Mouse (Mus musculus) hindbrain, embryonic 11.5 days (tissue): Measurements from ENCODE around the gene Gtf2h5. TPM values are rescaled to one million over a fixed set of nuclear protein-coding genes. Genes with fewer than 3 reads are reported as not detected.

Source experiments
- ATAC-seq: fragments of 200-750 bp; cut with Nextera tagmentation; 2 replicates; pipeline ENCODE4 v1.8.0; 2017; ENCODE audit warnings: mild to moderate bottlenecking, moderate TSS enrichment, moderate library complexity; ENCODE audit not compliant: low FRiP score
- DNase-seq: peaks from one replicate; pipeline ENCODE4 v3.0.0-alpha.2; 2015; ENCODE audit warnings: low spot score
- H3K27ac ChIP-seq: fragments of 300-500 bp; sonication (generic); 2 replicates; pipeline ENCODE4 v1.5.1; 2014; ENCODE audit warnings: mild to moderate bottlenecking, low read depth, low read length
- H3K27me3 ChIP-seq: fragments of 300-500 bp; sonication (generic); 2 replicates; pipeline ENCODE4 v1.6.1; 2014; ENCODE audit warnings: mild to moderate bottlenecking, low read length, moderate library complexity, mixed read lengths; ENCODE audit not compliant: control insufficient read depth, insufficient read depth
- H3K36me3 ChIP-seq: fragments of 300-500 bp; sonication (generic); 2 replicates; pipeline ENCODE4 v1.6.1; 2014; ENCODE audit warnings: mild to moderate bottlenecking, low read length, moderate library complexity, mixed read lengths; ENCODE audit not compliant: control insufficient read depth, insufficient read depth
- H3K4me1 ChIP-seq: fragments of 300-500 bp; sonication (generic); replicated peaks from 2 replicates; pipeline ENCODE4 v1.6.1; 2014; ENCODE audit warnings: low read length, mixed read lengths; ENCODE audit not compliant: control insufficient read depth, insufficient read depth
- H3K4me2 ChIP-seq: fragments of 300-500 bp; sonication (generic); replicated peaks from 2 replicates; pipeline ENCODE4 v1.6.1; 2014; ENCODE audit warnings: mild to moderate bottlenecking, low read depth, low read length
- H3K4me3 ChIP-seq: fragments of 300-500 bp; sonication (generic); 2 replicates; pipeline ENCODE4 v1.5.1; 2014; ENCODE audit warnings: low read depth, low read length
- H3K9ac ChIP-seq: fragments of 300-500 bp; sonication (generic); 2 replicates; pipeline ENCODE4 v1.6.1; 2014; ENCODE audit warnings: low read depth, low read length
- H3K9me3 ChIP-seq: fragments of 300-500 bp; sonication (generic); 2 replicates; pipeline ENCODE4 v1.6.1; 2016; ENCODE audit warnings: low read length; ENCODE audit not compliant: control insufficient read depth
- WGBS: fragments of 180-500 bp; shearing (Covaris S2); extraction: QIAGEN DNeasy Blood & Tissue Kit; methylation state at CpG from one replicate; pipeline ENCODE4 v1.1.7; 2014; 5-methylcytosine and 5-hydroxymethylcytosine counted together
- polyA plus RNA-seq: library from polyadenylated mRNA; unstranded; fragments of >200 nt; fragmentation: Nextera tagmentation; extraction: Ambion mirVana; gene quantifications from 2 replicates; pipeline ENCODE4 v1.2.1, GENCODE M21; 2014

Gene Gtf2h5
- polyA plus RNA-seq, 1 experiment from 2014 or later, result 160 TPM

GRCm38 (mm10) chr17:6066021-6066420, 13.6 kb upstream of the Gtf2h5 start:
- no peak for ATAC-seq
- WGBS, result 91% methylated on average over 2 of the region's 2 CpGs

GRCm38 (mm10) chr17:6067613-6068012, 12.0 kb upstream of the Gtf2h5 start:
- no peaks in the 10 kb centered on the region for H3K4me1 ChIP-seq
- no peak overlapping the region for H3K27ac ChIP-seq
- 98% methylated on average over 7 of the region's 7 CpGs for WGBS
- no peak overlapping the region for H3K9ac ChIP-seq
- no peak for DNase-seq
- no peak for ATAC-seq
- no peak overlapping the region for H3K4me3 ChIP-seq
- H3K9me3 ChIP-seq, result no peaks in the 10 kb centered on the region
- H3K36me3 ChIP-seq, result no peaks in the 10 kb centered on the region; the same call in 1 of the 2 replicates
- no peaks in the 10 kb centered on the region for H3K27me3 ChIP-seq
- H3K4me2 ChIP-seq, result no peak overlapping the region

More at GRCm38 (mm10) chr17:6066021-6066420, 13.6 kb upstream of the Gtf2h5 start:
- no peak overlapping the region for H3K4me3 ChIP-seq
- no peaks in the 10 kb centered on the region for H3K27me3 ChIP-seq
- no peak overlapping the region for H3K4me2 ChIP-seq
- H3K4me1 ChIP-seq, result no peaks in the 10 kb centered on the region
- no peaks in the 10 kb centered on the region; the same call in 1 of the 2 replicates for H3K36me3 ChIP-seq
- H3K27ac ChIP-seq, result no peak overlapping the region
- H3K9me3 ChIP-seq, result no peaks in the 10 kb centered on the region
- no peak for DNase-seq
- no peak overlapping the region for H3K9ac ChIP-seq

DNA sequence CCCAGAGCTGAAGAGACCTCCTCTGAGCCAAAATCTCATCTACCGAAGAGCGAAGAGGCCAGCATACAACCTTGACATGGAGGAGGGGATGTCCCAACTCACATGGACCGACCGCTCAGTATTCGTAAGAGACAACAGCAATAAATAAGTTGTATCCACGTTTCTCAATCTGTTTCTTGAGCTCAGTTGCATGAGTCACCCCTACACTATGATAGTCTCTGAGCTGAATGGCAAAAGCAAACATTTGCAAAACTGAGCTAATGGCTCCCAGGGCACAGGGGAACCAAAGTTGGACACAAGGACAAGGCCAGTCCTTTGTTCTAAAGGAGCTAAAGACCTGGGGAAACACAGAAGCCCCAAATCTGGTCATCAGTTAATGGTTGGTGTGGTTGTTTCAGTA, 9.7 kb upstream of the Gtf2h5 start:
- no peak overlapping the region for H3K4me3 ChIP-seq
- H3K9me3 ChIP-seq, result no peaks in the 10 kb centered on the region
- DNase-seq (no peak), ATAC-seq (no peak)
- H3K36me3 ChIP-seq, result peaks cover 3% of the 10 kb centered on the region; the same call in 1 of the 2 replicates
- no peak overlapping the region for H3K4me2 ChIP-seq
- H3K27ac ChIP-seq, result no peak overlapping the region
- H3K9ac ChIP-seq, result no peak overlapping the region
- WGBS, result 96% methylated on average over 6 of the region's 6 CpGs
- no peaks in the 10 kb centered on the region for H3K4me1 ChIP-seq
- no peaks in the 10 kb centered on the region for H3K27me3 ChIP-seq

- H3K4me1 ChIP-seq, result no peaks in the 10 kb centered on the region
- peaks cover 3% of the 10 kb centered on the region; the same call in 1 of the 2 replicates for H3K36me3 ChIP-seq
- no peaks in the 10 kb centered on the region for H3K9me3 ChIP-seq
- no peak overlapping the region for H3K4me3 ChIP-seq
- H3K4me2 ChIP-seq, result no peak overlapping the region
- H3K27ac ChIP-seq, result no peak overlapping the region
- ATAC-seq (no peak), DNase-seq (no peak)
- 89% methylated on average over 7 of the region's 7 CpGs for WGBS
- H3K9ac ChIP-seq, result no peak overlapping the region
- no peaks in the 10 kb centered on the region for H3K27me3 ChIP-seq
Observed at GRCm38 (mm10) chr17:6073405-6073804, 6.2 kb upstream of the Gtf2h5 start.

DNA sequence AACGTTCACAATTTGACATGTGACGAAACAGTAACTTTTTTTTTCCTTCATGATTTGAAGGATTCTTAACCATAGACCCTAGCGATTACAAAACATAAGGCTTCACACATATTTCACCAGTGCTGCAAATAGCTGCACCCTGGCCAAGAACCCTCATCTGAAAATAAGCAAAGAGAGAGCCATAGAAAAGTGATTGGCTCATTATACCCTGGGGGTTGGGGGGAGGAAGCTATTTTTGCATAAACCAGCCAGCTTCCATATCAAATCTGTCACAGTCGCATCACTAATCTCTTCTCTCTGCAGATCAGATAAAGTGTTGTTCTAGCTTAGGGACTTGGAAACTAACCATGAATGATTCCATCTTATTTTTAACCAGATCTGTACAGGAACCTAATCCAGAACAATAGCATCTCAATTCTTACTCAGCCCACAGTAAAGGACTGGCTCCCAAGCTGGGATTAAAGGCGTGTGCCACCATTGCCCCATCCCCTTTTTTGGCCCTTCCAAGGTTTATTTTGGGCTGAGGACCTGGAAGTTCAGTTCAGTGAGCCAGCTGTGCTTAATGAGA, 3.8 kb downstream of the Gtf2h5 start:
- Histone ChIP-seq H3K9ac (no peak overlapping the region), H3K4me3 (no peak overlapping the region), H3K4me2 (no peak overlapping the region), H3K4me1 (no peaks in the 10 kb centered on the region), H3K9me3 (no peaks in the 10 kb centered on the region), H3K36me3 (peaks cover 6% of the 10 kb centered on the region; the same call in 1 of the 2 replicates), H3K27me3 (no peaks in the 10 kb centered on the region), H3K27ac (no peak overlapping the region)
- 95% methylated on average over 5 of the region's 5 CpGs for WGBS
- no peak for ATAC-seq
- no peak for DNase-seq

GRCm38 (mm10) chr17:6091604-6092003, 12.0 kb downstream of the Gtf2h5 start:
- no peak overlapping the region for H3K4me2 ChIP-seq
- DNase-seq (no peak), ATAC-seq (no peak)
- H3K4me1 ChIP-seq, result no peaks in the 10 kb centered on the region
- 89% methylated on average over 6 of the region's 6 CpGs for WGBS
- no peak overlapping the region for H3K27ac ChIP-seq
- H3K9me3 ChIP-seq, result no peaks in the 10 kb centered on the region
- H3K27me3 ChIP-seq, result no peaks in the 10 kb centered on the region
- no peak overlapping the region for H3K9ac ChIP-seq
- H3K4me3 ChIP-seq, result no peak overlapping the region
- H3K36me3 ChIP-seq, result no peaks in the 10 kb centered on the region

DNA sequence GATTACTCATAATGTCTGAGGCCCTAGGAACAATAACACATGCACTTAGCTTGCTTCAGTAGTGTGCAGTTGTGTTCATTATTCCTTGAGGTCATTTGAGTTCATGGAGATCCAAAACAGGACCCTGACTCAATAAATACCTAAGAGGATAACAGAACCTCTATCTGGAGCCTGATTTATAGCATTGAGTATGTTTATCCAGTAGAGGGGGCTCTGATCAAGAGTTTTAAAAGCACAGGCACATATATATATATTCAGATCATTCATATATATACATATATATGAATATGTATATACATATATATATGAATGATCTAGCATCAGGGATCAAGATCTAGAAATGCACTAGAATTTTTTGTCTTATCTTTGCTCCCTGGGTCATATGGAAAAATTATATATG, 16.0 kb downstream of the Gtf2h5 start:
- no peak overlapping the region for H3K4me2 ChIP-seq
- no peaks in the 10 kb centered on the region for H3K27me3 ChIP-seq
- H3K9me3 ChIP-seq, result no peaks in the 10 kb centered on the region
- no peak overlapping the region for H3K9ac ChIP-seq
- no peaks in the 10 kb centered on the region for H3K36me3 ChIP-seq
- no peaks in the 10 kb centered on the region for H3K4me1 ChIP-seq
- no peak for DNase-seq
- no peak overlapping the region for H3K4me3 ChIP-seq
- no peak overlapping the region for H3K27ac ChIP-seq
- no peak for ATAC-seq

GRCm38 (mm10) chr17:6097884-6098283, 18.3 kb downstream of the Gtf2h5 start:
- peak; percentile 71 for DNase-seq
- Histone ChIP-seq H3K4me3 (no peak overlapping the region), H3K9me3 (no peaks in the 10 kb centered on the region), H3K27me3 (no peaks in the 10 kb centered on the region), H3K36me3 (no peaks in the 10 kb centered on the region), H3K4me1 (no peaks in the 10 kb centered on the region), H3K27ac (no peak overlapping the region), H3K4me2 (no peak overlapping the region), H3K9ac (no peak overlapping the region)
- 29% methylated on average over 4 of the region's 4 CpGs for WGBS
- ATAC-seq, result no peak

GRCm38 (mm10) chr17:6102287-6102686, 22.7 kb downstream of the Gtf2h5 start:
- DNase-seq (no peak), ATAC-seq (no peak)
- Histone ChIP-seq H3K27ac (no peak overlapping the region), H3K4me3 (no peak overlapping the region), H3K36me3 (no peaks in the 10 kb centered on the region), H3K4me2 (no peak overlapping the region), H3K9ac (no peak overlapping the region), H3K4me1 (no peaks in the 10 kb centered on the region), H3K27me3 (no peaks in the 10 kb centered on the region), H3K9me3 (no peaks in the 10 kb centered on the region)
- 93% methylated on average over 3 of the region's 3 CpGs for WGBS
